Mouse (Mus musculus) splenic B cell, adult 2 months (primary cell): ENCODE results near the gene Ndc1.
"Not testable (repeated sequence)": the region's sequence is repeated elsewhere in the genome, so short reads cannot be mapped to it uniquely, and the experiment has no call there.

Experiments
- DNase-seq: peaks from one replicate; pipeline ENCODE4 v3.0.0-alpha.2; 2011; ENCODE audit warnings: low read depth, low spot score
- H3K27me3 ChIP-seq: 2 replicates; pipeline ENCODE4 v1.6.1; 2012; ENCODE audit warnings: mild to moderate bottlenecking, low read length, moderate library complexity, mixed read lengths; ENCODE audit not compliant: control insufficient read depth, poor library complexity, insufficient read depth, severe bottlenecking
- H3K36me3 ChIP-seq: 2 replicates; pipeline ENCODE4 v1.6.1; 2012; ENCODE audit warnings: mild to moderate bottlenecking, low read length, moderate library complexity, mixed read lengths; ENCODE audit not compliant: control insufficient read depth, poor library complexity, insufficient read depth, severe bottlenecking

Gene Ndc1

GRCm38 (mm10) chr4:107354126-107354525, 13.5 kb upstream of the Ndc1 start:
- H3K36me3 ChIP-seq, result no peaks in the 10 kb centered on the region; the same call in none of the 2 replicates
- DNase-seq, result no peak
- H3K27me3 ChIP-seq, result no peaks in the 10 kb centered on the region

DNA sequence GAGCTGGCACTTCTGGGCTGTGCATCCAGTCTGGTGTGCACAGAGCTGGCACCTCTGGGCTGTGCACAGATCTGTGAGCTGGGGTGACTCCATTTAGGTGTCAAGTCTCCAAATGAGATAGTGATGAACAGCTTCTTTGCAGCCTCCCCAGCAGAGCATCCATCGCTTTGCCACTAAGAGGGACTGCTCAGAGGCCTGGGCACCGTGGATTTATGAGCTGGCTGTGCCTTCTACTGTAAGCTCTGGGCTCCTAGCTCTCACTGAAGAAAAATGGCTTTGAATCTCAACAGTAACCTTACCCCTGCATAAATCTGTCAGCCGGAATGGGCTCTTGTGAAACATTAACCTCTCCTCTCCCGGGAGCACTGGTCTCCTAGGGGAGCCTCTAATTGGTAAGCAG, 13.0 kb upstream of the Ndc1 start:
- Histone ChIP-seq H3K27me3 (no peaks in the 10 kb centered on the region), H3K36me3 (peaks cover 2% of the 10 kb centered on the region)
- DNase-seq, result no peak

- H3K27me3 ChIP-seq, DNase-seq, H3K36me3 ChIP-seq: not testable (repeated sequence)
These were observed 10.4 kb upstream of the Ndc1 start for GRCm38 (mm10) chr4:107357172-107357571.

DNA sequence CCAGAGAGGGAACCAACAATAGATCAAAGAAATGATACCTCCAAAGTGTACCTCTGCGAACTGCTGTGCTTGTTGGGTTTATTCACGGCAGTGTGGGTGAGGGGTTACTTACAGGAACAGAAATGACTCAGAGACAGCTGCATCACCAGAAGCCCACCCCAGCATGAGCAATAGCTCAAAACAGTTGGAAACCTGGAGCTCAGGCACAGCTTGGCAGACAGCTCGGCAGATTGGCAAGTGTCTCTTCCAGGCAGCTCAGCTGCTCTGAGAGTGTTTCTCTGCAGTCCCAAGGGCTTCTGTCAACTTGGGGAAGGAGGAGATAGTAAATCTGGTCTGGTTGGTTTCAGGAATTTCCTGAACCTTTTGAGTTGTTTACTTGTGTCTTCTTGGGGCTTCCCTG, 9.1 kb upstream of the Ndc1 start:
- Histone ChIP-seq H3K36me3 (peaks cover 4% of the 10 kb centered on the region), H3K27me3 (no peaks in the 10 kb centered on the region)
- DNase-seq, result no peak

DNA sequence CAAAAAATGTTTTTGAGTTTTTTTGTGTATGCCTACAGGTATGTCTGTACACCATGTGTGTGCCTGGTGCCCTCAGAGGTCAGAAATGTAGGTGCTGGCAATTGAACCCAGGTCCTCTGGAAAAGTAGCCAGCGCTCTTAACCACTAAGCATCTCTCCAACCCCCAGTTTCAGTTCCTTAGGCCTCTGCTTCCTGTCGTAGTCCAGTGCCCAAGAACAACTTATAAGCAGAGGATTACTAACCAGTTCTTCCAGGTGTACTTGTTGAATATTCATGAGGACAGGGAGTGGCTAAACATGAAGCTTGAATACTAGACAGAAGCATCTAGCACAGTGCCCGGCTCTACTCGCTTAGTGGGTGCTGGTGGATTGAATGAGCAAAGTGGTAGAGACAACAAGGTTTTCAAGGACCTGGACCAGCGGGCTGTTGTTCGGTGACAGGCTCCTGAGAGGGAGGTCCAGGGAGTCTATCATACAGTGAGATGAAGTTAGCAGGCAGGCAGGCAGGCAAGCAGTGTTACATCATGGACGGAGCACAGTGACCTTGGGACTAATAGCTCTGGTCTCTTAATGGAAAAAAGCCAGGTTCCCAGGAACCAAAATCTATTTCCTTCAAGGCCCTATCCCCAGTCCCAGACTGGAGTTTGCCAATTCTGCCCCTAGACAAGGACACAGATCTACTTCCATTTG, 7.0 kb upstream of the Ndc1 start:
- no peaks in the 10 kb centered on the region for H3K27me3 ChIP-seq
- peak; percentile 26 for DNase-seq
- H3K36me3 ChIP-seq, result peaks cover 4% of the 10 kb centered on the region

DNA sequence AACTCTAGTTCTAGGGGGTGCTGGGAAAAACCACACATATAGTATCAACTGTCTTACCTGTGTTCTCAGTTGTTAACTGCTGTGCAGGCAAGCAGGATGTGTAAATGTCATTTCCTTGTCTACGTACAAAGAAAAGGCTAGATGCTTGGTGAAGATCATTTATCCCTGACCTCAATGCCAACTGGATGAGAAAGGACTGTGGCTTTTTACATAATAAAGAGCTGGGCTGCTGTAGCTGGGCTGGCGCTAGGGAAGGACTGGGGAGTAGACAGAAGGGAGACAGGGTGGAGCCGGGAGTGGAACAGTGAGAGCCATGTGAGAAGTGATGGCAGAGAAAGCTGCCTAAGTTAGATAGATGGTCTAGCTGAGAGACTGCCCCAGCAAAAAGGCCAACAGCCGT, 4.8 kb upstream of the Ndc1 start:
- no peak for DNase-seq
- Histone ChIP-seq H3K27me3 (no peaks in the 10 kb centered on the region), H3K36me3 (peaks cover 4% of the 10 kb centered on the region)

- Histone ChIP-seq H3K36me3 (peaks cover 4% of the 10 kb centered on the region), H3K27me3 (no peaks in the 10 kb centered on the region)
- no peak for DNase-seq
These were observed 4.0 kb upstream of the Ndc1 start for GRCm38 (mm10) chr4:107363573-107363972.

- Histone ChIP-seq H3K27me3 (no peaks in the 10 kb centered on the region), H3K36me3 (peaks cover 4% of the 10 kb centered on the region; the same call in 1 of the 2 replicates)
- DNase-seq, result peak; percentile 9
These were observed 3.4 kb upstream of the Ndc1 start for GRCm38 (mm10) chr4:107364190-107364639.

DNA sequence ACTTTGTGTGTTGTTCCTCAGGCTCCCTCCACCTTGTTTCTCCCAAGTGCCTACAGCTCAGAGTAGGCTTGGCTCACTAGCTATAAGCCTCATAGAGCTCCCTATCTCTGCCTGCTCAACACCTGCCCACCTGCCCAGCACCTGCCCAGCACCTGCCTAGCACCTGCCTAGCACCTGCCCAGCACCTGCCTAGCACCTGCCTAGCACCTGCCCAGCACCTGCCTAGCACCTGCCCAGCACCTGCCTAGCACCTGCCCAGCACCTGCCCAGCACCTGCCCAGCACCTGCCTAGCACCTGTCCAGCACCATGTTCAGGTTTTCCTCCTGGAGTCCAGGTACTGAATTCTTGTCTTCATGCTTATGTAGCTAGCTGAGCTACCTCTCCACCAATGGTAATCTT, 1.2 kb upstream of the Ndc1 start:
- H3K27me3 ChIP-seq, DNase-seq, H3K36me3 ChIP-seq: not testable (repeated sequence)

DNA sequence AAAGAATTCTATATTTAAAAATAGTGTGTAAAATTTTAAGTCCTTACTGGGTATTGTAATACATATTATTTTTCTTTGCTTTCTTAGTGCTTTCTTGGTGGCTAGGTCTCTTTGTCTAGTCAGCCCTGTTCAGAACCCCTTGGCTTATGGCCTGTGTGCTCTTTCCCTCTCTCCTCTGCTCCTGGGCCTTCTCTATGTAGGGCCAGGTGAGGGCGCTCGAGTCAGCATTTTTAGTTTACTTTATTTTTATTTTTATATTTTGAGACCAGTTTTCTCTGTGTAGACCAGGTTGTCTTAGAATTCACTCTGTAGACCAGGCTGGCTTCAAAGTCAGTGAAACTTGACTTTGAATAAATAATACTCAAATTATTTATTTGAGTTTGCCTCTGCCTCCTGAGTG, 4.7 kb downstream of the Ndc1 start:
- no peak for DNase-seq
- Histone ChIP-seq H3K27me3 (no peaks in the 10 kb centered on the region), H3K36me3 (peaks cover 1% of the 10 kb centered on the region)

- DNase-seq, result no peak
- Histone ChIP-seq H3K36me3 (peaks cover 1% of the 10 kb centered on the region), H3K27me3 (no peaks in the 10 kb centered on the region)
These were observed 7.1 kb downstream of the Ndc1 start for GRCm38 (mm10) chr4:107374677-107375076.

- Histone ChIP-seq H3K27me3 (no peaks in the 10 kb centered on the region), H3K36me3 (no peaks in the 10 kb centered on the region; the same call in none of the 2 replicates)
- no peak for DNase-seq
These were observed 11.4 kb downstream of the Ndc1 start for GRCm38 (mm10) chr4:107378954-107379353.

- peaks cover 3% of the 10 kb centered on the region for H3K36me3 ChIP-seq
- no peak for DNase-seq
- no peaks in the 10 kb centered on the region for H3K27me3 ChIP-seq
These were observed 13.3 kb downstream of the Ndc1 start for GRCm38 (mm10) chr4:107380871-107381270.

GRCm38 (mm10) chr4:107387038-107387437, 19.5 kb downstream of the Ndc1 start:
- DNase-seq, result no peak
- peaks cover 11% of the 10 kb centered on the region for H3K36me3 ChIP-seq

DNA sequence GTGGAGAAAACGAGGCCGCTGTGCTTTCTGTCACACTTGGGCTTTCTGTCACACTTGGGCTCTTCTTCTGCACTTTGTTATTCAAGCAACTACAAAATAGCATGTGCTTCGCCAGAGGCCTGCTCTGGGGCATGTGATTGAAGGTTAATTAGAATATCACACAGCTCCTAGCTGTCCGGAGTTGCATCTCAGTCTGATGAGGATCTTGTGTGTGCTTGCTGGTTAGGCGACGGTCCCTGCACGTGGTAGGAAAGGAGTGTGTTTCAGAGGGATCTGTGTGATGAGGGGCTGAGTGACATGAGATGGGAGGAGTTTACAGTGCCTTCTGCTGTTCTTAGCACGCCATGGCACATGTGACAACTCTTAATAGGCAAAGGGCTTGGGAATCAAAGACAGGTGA, 19.9 kb downstream of the Ndc1 start:
- H3K27me3 ChIP-seq, result no peaks in the 10 kb centered on the region
- peaks cover 11% of the 10 kb centered on the region for H3K36me3 ChIP-seq
- DNase-seq, result no peak

More at GRCm38 (mm10) chr4:107387038-107387437, 19.5 kb downstream of the Ndc1 start:
- no peaks in the 10 kb centered on the region for H3K27me3 ChIP-seq

- peaks cover 11% of the 10 kb centered on the region for H3K36me3 ChIP-seq
- DNase-seq, result no peak
These were observed 20.7 kb downstream of the Ndc1 start for GRCm38 (mm10) chr4:107388291-107388690.

More at GRCm38 (mm10) chr4:107388291-107388690, 20.7 kb downstream of the Ndc1 start:
- no peaks in the 10 kb centered on the region for H3K27me3 ChIP-seq
